Mouse (Mus musculus) intestine, postnatal 0 days (tissue): ENCODE results near the gene Dusp8. TPM values are rescaled to one million over a fixed set of nuclear protein-coding genes. Genes with fewer than 3 reads are reported as not detected.
"Not testable (repeated sequence)": the region's sequence is repeated elsewhere in the genome, so short reads cannot be mapped to it uniquely, and the experiment has no call there.

Experiments
- ATAC-seq: fragments of 200-750 bp; cut with Nextera tagmentation; 2 replicates; pipeline ENCODE4 v1.8.0; 2017; ENCODE audit warnings: mild to moderate bottlenecking, moderate TSS enrichment, moderate library complexity
- H3K27ac ChIP-seq: fragments of 300-500 bp; sonication (generic); 2 replicates; pipeline ENCODE4 v1.5.1; 2014; ENCODE audit warnings: mild to moderate bottlenecking, low read depth, low read length, moderate library complexity
- H3K27me3 ChIP-seq: fragments of 300-500 bp; sonication (generic); replicated peaks from 2 replicates; pipeline ENCODE4 v1.6.1; 2014; ENCODE audit warnings: low read length, mixed read lengths; ENCODE audit not compliant: control insufficient read depth, insufficient read depth
- H3K36me3 ChIP-seq: fragments of 300-500 bp; sonication (generic); 2 replicates; pipeline ENCODE4 v1.6.1; 2014; ENCODE audit warnings: mild to moderate bottlenecking, moderate library complexity; ENCODE audit not compliant: control insufficient read depth, insufficient read depth
- H3K4me1 ChIP-seq: fragments of 300-500 bp; sonication (generic); replicated peaks from 2 replicates; pipeline ENCODE4 v1.6.1; 2014; ENCODE audit warnings: antibody characterized with exemption, low read length, mixed read lengths; ENCODE audit not compliant: control insufficient read depth, insufficient read depth
- H3K4me2 ChIP-seq: fragments of 300-500 bp; sonication (generic); replicated peaks from 2 replicates; pipeline ENCODE4 v1.6.1; 2014; ENCODE audit warnings: low read depth, mild to moderate bottlenecking, moderate library complexity
- H3K4me3 ChIP-seq: fragments of 300-500 bp; sonication (generic); 2 replicates; pipeline ENCODE4 v1.5.1; 2014; ENCODE audit warnings: low read depth, low read length
- H3K9ac ChIP-seq: fragments of 300-500 bp; sonication (generic); 2 replicates; pipeline ENCODE4 v1.6.1; 2014; ENCODE audit warnings: mild to moderate bottlenecking, low read depth, low read length
- H3K9me3 ChIP-seq: fragments of 300-500 bp; sonication (generic); 2 replicates; pipeline ENCODE4 v1.6.1; 2016; ENCODE audit warnings: mixed run types; ENCODE audit not compliant: control insufficient read depth
- CTCF ChIP-seq: sonication (generic); IDR thresholded peaks from 2 replicates; pipeline ENCODE4 v1.5.1; 2016; ENCODE audit warnings: low read depth, mild to moderate bottlenecking, control low read depth, antibody characterized with exemption, moderate library complexity
- WGBS: fragments of 180-500 bp; shearing (Covaris S2); extraction: QIAGEN DNeasy Blood & Tissue Kit; methylation state at CpG from one replicate; pipeline ENCODE4 v1.1.7; 2014; 5-methylcytosine and 5-hydroxymethylcytosine counted together
- polyA plus RNA-seq: library from polyadenylated mRNA; unstranded; fragments of >200 nt; fragmentation: Nextera tagmentation; extraction: Ambion mirVana; gene quantifications from 2 replicates; pipeline ENCODE4 v1.2.1, GENCODE M21; 2015

Gene Dusp8
- 5.8 and 6.4 TPM in 2 replicates for polyA plus RNA-seq

- Histone ChIP-seq H3K4me2 (peak within 1 kb of the TSS; percentile 95), H3K27me3 (peaks cover 23% of the 10 kb centered on the region; the same call in 1 of the 2 replicates)
Measured at GRCm38 (mm10) chr7:142095183-142095931, at the start of gene Dusp8. TSS of gene Dusp8 (minus strand) at chr7:142095843.

GRCm38 (mm10) chr7:142144507-142144906, 48.9 kb upstream of the Dusp8 start, which contains the start of gene Gm45337:
TSS of gene Gm45337 (minus strand) at chr7:142144607.
- Histone ChIP-seq H3K4me3 (no peak within 1 kb of the TSS), H3K4me2 (no peak within 1 kb of the TSS), H3K27me3 (peaks cover 6% of the 10 kb centered on the region; the same call in 1 of the 2 replicates), H3K9ac (no peak within 1 kb of the TSS), H3K27ac (no peak within 1 kb of the TSS), H3K36me3 (no peaks in the 10 kb centered on the region), H3K4me1 (no peaks in the 10 kb centered on the region), H3K9me3 (no peaks in the 10 kb centered on the region)
- 73% methylated on average over 1 of the region's 1 CpGs for WGBS
- no peak for TF ChIP-seq CTCF
- ATAC-seq: no peak

More at GRCm38 (mm10) chr7:142095183-142095931, at the start of gene Dusp8:
- ATAC-seq: peak; percentile 90
- Histone ChIP-seq H3K9me3 (no peaks in the 10 kb centered on the region), H3K4me1 (0 out of 2 replicates have a peak, but pooled peaks cover 2% of the 10 kb centered on the region), H3K4me3 (peak within 1 kb of the TSS; percentile 76), H3K27ac (peak within 1 kb of the TSS; percentile 74), H3K9ac (peak within 1 kb of the TSS; percentile 86), H3K36me3 (no peaks in the 10 kb centered on the region)
- TF ChIP-seq CTCF: peak; percentile 63
- under 1% methylated on average over 54 of the region's 63 CpGs for WGBS

- H3K9me3 ChIP-seq, H3K4me3 ChIP-seq, H3K9ac ChIP-seq, H3K4me2 ChIP-seq, H3K36me3 ChIP-seq, ATAC-seq, H3K27ac ChIP-seq, H3K27me3 ChIP-seq, H3K4me1 ChIP-seq: not testable (repeated sequence)
- WGBS: 28% methylated on average over 1 of the region's 1 CpGs
Measured at GRCm38 (mm10) chr7:142143506-142144010, 47.9 kb upstream of the Dusp8 start.

GRCm38 (mm10) chr7:142140696-142141095, 45.1 kb upstream of the Dusp8 start:
- WGBS: 7% methylated on average over 1 of the region's 1 CpGs
- H3K27ac ChIP-seq: no peak overlapping the region
- H3K4me1 ChIP-seq: no peaks in the 10 kb centered on the region
- H3K4me3 ChIP-seq: no peak overlapping the region
- TF ChIP-seq CTCF: no peak
- H3K36me3 ChIP-seq: no peaks in the 10 kb centered on the region
- peaks cover 3% of the 10 kb centered on the region; the same call in 1 of the 2 replicates for H3K27me3 ChIP-seq
- no peaks in the 10 kb centered on the region for H3K9me3 ChIP-seq
- ATAC-seq: no peak
- no peak overlapping the region for H3K4me2 ChIP-seq
- no peak overlapping the region for H3K9ac ChIP-seq

GRCm38 (mm10) chr7:142135934-142136333, 40.3 kb upstream of the Dusp8 start, which contains the start of gene Gm39115:
TSS of gene Gm39115 (minus strand) at chr7:142136034.
- H3K9me3 ChIP-seq, H3K27me3 ChIP-seq, H3K4me2 ChIP-seq, H3K9ac ChIP-seq, ATAC-seq, H3K4me1 ChIP-seq, H3K36me3 ChIP-seq, H3K27ac ChIP-seq, H3K4me3 ChIP-seq: not testable (repeated sequence)
- 39% methylated on average over 2 of the region's 2 CpGs for WGBS

GRCm38 (mm10) chr7:142134206-142134995, 38.8 kb upstream of the Dusp8 start:
- Histone ChIP-seq H3K36me3 (no peaks in the 10 kb centered on the region), H3K4me3 (no peak overlapping the region)

More at GRCm38 (mm10) chr7:142134206-142134995, 38.8 kb upstream of the Dusp8 start:
- Histone ChIP-seq H3K4me2 (no peak overlapping the region), H3K27ac (no peak overlapping the region), H3K9me3 (no peaks in the 10 kb centered on the region), H3K27me3 (no peaks in the 10 kb centered on the region), H3K9ac (no peak overlapping the region), H3K4me1 (no peaks in the 10 kb centered on the region)
- ATAC-seq: peak; percentile 13; the same call in 1 of the 2 replicates
- WGBS: 50% methylated on average over 4 of the region's 4 CpGs
- peak; percentile 63 for TF ChIP-seq CTCF
